Mouse (Mus musculus): ENCODE results near the gene Fthl17a.

DNA sequence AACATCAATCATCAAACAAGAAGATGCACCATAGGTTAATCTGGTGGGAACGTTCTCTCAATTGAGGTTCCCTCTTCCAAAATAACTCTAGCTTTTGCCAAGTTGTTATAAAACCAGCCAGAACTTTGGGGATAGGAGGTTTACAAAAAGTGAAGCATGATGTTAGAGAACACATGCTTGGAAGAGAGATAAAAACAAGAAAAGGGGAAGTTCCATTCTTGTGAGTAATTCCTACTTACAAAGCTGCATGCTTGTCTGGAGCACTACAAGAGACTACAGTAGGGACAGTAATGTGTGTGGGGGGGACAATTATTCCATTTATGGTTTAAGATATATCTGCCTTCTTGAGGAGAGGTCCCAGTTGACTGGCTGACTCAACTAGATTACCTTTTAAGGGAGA is 40.4 kb downstream of the Fthl17a start:
- TF ChIP-seq TAL1 (IDR thresholded peaks at IDR 0.05; ENCODE audit: low read length) (no peak), GATA1 (IDR thresholded peaks at IDR 0.05; ENCODE audit: low read length) (no peak)
